Mouse (Mus musculus) layer of hippocampus, adult 18-20 months (tissue): ENCODE measurements around the gene Zfp598. TPM values are rescaled to one million over a fixed set of nuclear protein-coding genes. Genes with fewer than 3 reads are reported as not detected.

Experiments used
- DNase-seq, 2 experiments: peaks; one replicate each; pipeline ENCODE4 v3.0.0; 2022; ENCODE audit warnings: low spot score in 2 of 2
- long read RNA-seq: library from polyadenylated mRNA; stranded (forward); transcript quantifications from one replicate; pipeline ENCODE4 v2.0.0, GENCODE M21; 2021
- total RNA-seq, 2 experiments: library from RNA; stranded (reverse); gene quantifications; 2 replicates each; pipeline ENCODE4 v1.2.3; 2021

Gene Zfp598
- 10 to 100 TPM; 39.6 to 42.8 TPM for total RNA-seq
- long read RNA-seq, transcript Zfp598-201 (12 exons, 3,283 nt), result minor isoform, 8 of 64 reads
- long read RNA-seq, transcript Zfp598-202 (12 exons, 3,352 nt), result major isoform, 26 of 64 reads
- long read RNA-seq, partial matches to known transcripts, result 8 of 64 reads
- long read RNA-seq, other reads (novel, unspliced or antisense), result 22 of 64 reads

- peak; percentile 92 to 95 for DNase-seq
These were observed at the start of gene Zfp598 for GRCm38 (mm10) chr17:24669545-24670245. TSS of gene Zfp598 (plus strand) at chr17:24669687.

GRCm38 (mm10) chr17:24625472-24625871 lies 44.0 kb upstream of the Zfp598 start:
- no peak for DNase-seq

GRCm38 (mm10) chr17:24628646-24629045 lies 40.8 kb upstream of the Zfp598 start:
- peak; percentile 57 to 84 for DNase-seq

- peak; percentile 71 to 93 for DNase-seq
These were observed 39.4 kb upstream of the Zfp598 start for GRCm38 (mm10) chr17:24630072-24630471.

- peak; percentile 82 to 87 for DNase-seq
These were observed 37.2 kb upstream of the Zfp598 start, which contains the start of the genes Tsc2 and Nthl1 for GRCm38 (mm10) chr17:24632167-24632812. TSS of gene Tsc2 (minus strand) at chr17:24632630. TSS of gene Nthl1 (plus strand) at chr17:24632680.

- DNase-seq, result peak in 1 of 2 experiments; percentile 39
These were observed 36.6 kb upstream of the Zfp598 start for GRCm38 (mm10) chr17:24632813-24633449.

- no peak for DNase-seq
These were observed 35.7 kb upstream of the Zfp598 start for GRCm38 (mm10) chr17:24633831-24634230.

- no peak for DNase-seq
These were observed 34.5 kb upstream of the Zfp598 start for GRCm38 (mm10) chr17:24635024-24635423.

- DNase-seq, result no peak
These were observed 33.8 kb upstream of the Zfp598 start for GRCm38 (mm10) chr17:24635694-24636093.

- DNase-seq, result no peak
These were observed 32.6 kb upstream of the Zfp598 start for GRCm38 (mm10) chr17:24636781-24637481.

- DNase-seq, result no peak
These were observed 31.3 kb upstream of the Zfp598 start for GRCm38 (mm10) chr17:24638214-24638613.

- no peak for DNase-seq
These were observed 30.6 kb upstream of the Zfp598 start for GRCm38 (mm10) chr17:24638840-24639239.

- DNase-seq, result no peak
These were observed 29.9 kb upstream of the Zfp598 start for GRCm38 (mm10) chr17:24639571-24639988.

GRCm38 (mm10) chr17:24640119-24640518 lies 29.4 kb upstream of the Zfp598 start:
- DNase-seq, result no peak

- DNase-seq, result no peak
These were observed 28.9 kb upstream of the Zfp598 start for GRCm38 (mm10) chr17:24640581-24640980.

GRCm38 (mm10) chr17:24641944-24642343 lies 27.5 kb upstream of the Zfp598 start:
- no peak for DNase-seq

GRCm38 (mm10) chr17:24642791-24643343 lies 26.6 kb upstream of the Zfp598 start:
- DNase-seq, result no peak

- no peak for DNase-seq
These were observed 25.3 kb upstream of the Zfp598 start for GRCm38 (mm10) chr17:24644030-24644715.

GRCm38 (mm10) chr17:24644875-24645721 lies 24.4 kb upstream of the Zfp598 start:
- no peak for DNase-seq
